Mouse (Mus musculus) lung, adult 2 months (tissue): ENCODE measurements around the gene Iqschfp.

Source experiments
- CTCF ChIP-seq: fragments of 200-500 bp; IDR thresholded peaks from 2 replicates; pipeline ENCODE4 v1.5.1; 2011; ENCODE audit warnings: mild to moderate bottlenecking, low read length, control low read depth; ENCODE audit not compliant: insufficient read depth
- POLR2A ChIP-seq: fragments of 200-500 bp; IDR thresholded peaks from 2 replicates; pipeline ENCODE4 v1.6.1; 2011; ENCODE audit warnings: low read depth, mild to moderate bottlenecking, control low read depth, low read length, borderline replicate concordance; ENCODE audit errors: extremely low read depth

DNA sequence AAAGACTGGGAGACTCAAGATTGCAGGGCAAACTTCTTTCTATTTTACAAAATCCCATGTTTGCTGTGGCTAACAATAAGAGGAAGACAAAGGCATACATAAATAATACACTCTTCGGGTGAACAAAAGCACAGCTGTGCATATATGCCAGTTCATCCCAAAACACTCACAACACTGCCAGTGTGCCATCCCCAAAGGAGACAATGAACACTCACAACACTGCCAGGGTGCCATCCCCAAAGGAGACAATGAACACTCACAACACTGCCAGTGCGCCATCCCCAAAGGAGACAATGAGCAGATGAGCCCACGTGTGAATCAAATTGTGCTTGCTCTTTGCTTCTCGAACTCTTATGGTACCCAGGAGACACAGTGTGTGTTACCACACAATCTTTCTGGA, 527.8 kb downstream of the Iqschfp start:
- TF ChIP-seq POLR2A (no peak), CTCF (no peak)
